Mouse (Mus musculus) olfactory bulb, adult 2 months (tissue): ENCODE measurements around the gene Clec5a.

Source experiments
- CTCF ChIP-seq: fragments of 200-500 bp; IDR thresholded peaks from 2 replicates; pipeline ENCODE4 v1.5.1; 2012; ENCODE audit warnings: low read depth, mild to moderate bottlenecking, low read length, moderate library complexity; ENCODE audit not compliant: insufficient read depth
- POLR2A ChIP-seq: fragments of 200-500 bp; IDR thresholded peaks from 2 replicates; pipeline ENCODE4 v1.6.1; 2012; ENCODE audit warnings: mild to moderate bottlenecking, low read depth, low read length, moderate library complexity; ENCODE audit not compliant: insufficient read depth

DNA sequence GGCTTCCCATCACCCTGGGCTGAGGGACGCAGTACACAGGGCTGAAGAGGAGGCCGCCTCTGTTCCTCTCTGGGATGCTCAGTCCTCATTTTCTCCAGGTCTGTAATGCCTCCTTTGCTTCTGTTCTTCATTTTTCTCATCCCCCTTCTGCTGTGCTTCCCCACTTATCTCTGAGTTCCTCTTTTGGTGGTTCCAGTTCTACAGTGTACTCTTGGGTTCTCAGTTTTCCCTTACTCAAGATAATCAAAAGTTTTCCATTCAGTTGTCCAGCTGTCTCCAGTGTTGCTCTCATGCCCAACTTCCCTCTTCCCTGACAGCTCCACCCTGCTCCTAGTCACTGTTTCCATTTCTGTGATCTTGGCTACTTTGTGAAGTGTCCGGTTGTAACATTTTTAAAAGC lies 12.0 kb downstream of the Clec5a start:
- TF ChIP-seq POLR2A = no peak
- no peak for TF ChIP-seq CTCF
